Mouse (Mus musculus) olfactory bulb, adult 2 months (tissue): ENCODE results near the gene Larp4.

Experiments
- CTCF ChIP-seq: fragments of 200-500 bp; IDR thresholded peaks from 2 replicates; pipeline ENCODE4 v1.5.1; 2012; ENCODE audit warnings: low read depth, mild to moderate bottlenecking, low read length, moderate library complexity; ENCODE audit not compliant: insufficient read depth
- POLR2A ChIP-seq: fragments of 200-500 bp; IDR thresholded peaks from 2 replicates; pipeline ENCODE4 v1.6.1; 2012; ENCODE audit warnings: mild to moderate bottlenecking, low read depth, low read length, moderate library complexity; ENCODE audit not compliant: insufficient read depth

GRCm38 (mm10) chr15:100059626-100060311 is 89.9 kb downstream of the Larp4 start:
- no peak for TF ChIP-seq CTCF
- TF ChIP-seq POLR2A, result no peak
